Mouse (Mus musculus) Patski (cell line): ENCODE data around the gene Cpvl. TPM values are rescaled to one million over a fixed set of nuclear protein-coding genes. Genes with fewer than 3 reads are reported as not detected.

ENCODE experiments used
- ATAC-seq: fragments of 100-300 bp; one replicate; pipeline ENCODE4 v1.8.0; 2021
- CTCF ChIA-PET: fragments of 350-600 bp; sonication (Branson Sonifier 250); formaldehyde crosslinking; loops from one replicate; lab custom pipeline; 2022; ENCODE audit warnings: inconsistent platforms; lab: Charles Lee
- POLR2A ChIA-PET: fragments of 350-600 bp; sonication (Branson Sonifier 250); formaldehyde crosslinking; loops from one replicate; lab custom pipeline; 2022; ENCODE audit warnings: antibody characterized with exemption, inconsistent platforms; lab: Charles Lee
- DNase-seq: peaks from one replicate; pipeline ENCODE4 v3.0.0-alpha.2; 2011; ENCODE audit warnings: low read depth, low spot score
- H3K27me3 ChIP-seq: fragments of 371-371 bp; one replicate; pipeline ENCODE4 v1.5.1; 2021
- CTCF ChIP-seq: fragments of 100-300 bp; IDR thresholded peaks from one replicate; pipeline ENCODE4 v1.5.1; 2021
- in situ Hi-C: fragments of 300-500 bp; cut with MboI; formaldehyde crosslinking; loops from 3 replicates; pipeline ENCODE4 v1.11.1; 2018; ENCODE audit warnings: low pct_unique_long_range_greater_than_20kb, mixed read lengths
- polyA plus RNA-seq: library from polyadenylated mRNA; unstranded; gene quantifications from one replicate; pipeline ENCODE4 v1.2.3, GENCODE M21; 2021

Cpvl gene
- polyA plus RNA-seq, 1 experiment from 2014 or later: 0.06 TPM

- CTCF ChIA-PET: no interaction called here
- DNase-seq: no peak
- ATAC-seq: no peak
- no peak for TF ChIP-seq CTCF
- in situ Hi-C loops: no loop called here
- POLR2A ChIA-PET: no interaction called here
- H3K27me3 ChIP-seq: no peaks in the 10 kb centered on the region
Measured at GRCm38 (mm10) chr6:53880530-53881234, 97.8 kb downstream of the Cpvl start.

GRCm38 (mm10) chr6:53879567-53879966 lies 98.9 kb downstream of the Cpvl start:
- ATAC-seq: no peak
- ChIA-PET CTCF (no interaction called here), POLR2A (no interaction called here)
- DNase-seq: no peak
- in situ Hi-C loops: no loop called here
- H3K27me3 ChIP-seq: peaks cover 4% of the 10 kb centered on the region
- no peak for TF ChIP-seq CTCF

- DNase-seq (no peak), ATAC-seq (no peak)
- peaks cover 10% of the 10 kb centered on the region for H3K27me3 ChIP-seq
- ChIA-PET POLR2A (interaction anchor here (1.1 kb wide), 1 partner anchor 8 kb away, joined by 3 read pairs; no protein-coding TSS in a partner anchor), CTCF (interaction anchor here (2.1 kb wide), 1 partner anchor 14 kb away, joined by 6 read pairs; no protein-coding TSS in a partner anchor)
- in situ Hi-C loops: no loop called here
- TF ChIP-seq CTCF: no peak
Measured at GRCm38 (mm10) chr6:53874881-53875429, 103.5 kb downstream of the Cpvl start.

- DNase-seq: no peak
- ChIA-PET POLR2A (interaction anchor here (0.7 kb wide), 1 partner anchor 86 kb away, joined by 3 read pairs; no protein-coding TSS in a partner anchor), CTCF (interaction anchor here (0.9 to 1.3 kb wide), 3 partner anchors 9 to 77 kb away, joined by 3 to 7 read pairs (median 5); no protein-coding TSS in a partner anchor)
- ATAC-seq: no peak
- TF ChIP-seq CTCF: no peak
- peaks cover 10% of the 10 kb centered on the region for H3K27me3 ChIP-seq
- in situ Hi-C loops: no loop called here
Measured at GRCm38 (mm10) chr6:53871903-53872302, 106.6 kb downstream of the Cpvl start.

- no peaks in the 10 kb centered on the region for H3K27me3 ChIP-seq
- ATAC-seq (no peak), DNase-seq (no peak)
- in situ Hi-C loops: no loop called here
- CTCF ChIA-PET: interaction anchor here (1.1 kb wide), 1 partner anchor 9 kb away, joined by 3 read pairs; no protein-coding TSS in a partner anchor
- no peak for TF ChIP-seq CTCF
- POLR2A ChIA-PET: no interaction called here
Measured at GRCm38 (mm10) chr6:53863011-53863410, 115.5 kb downstream of the Cpvl start.

- no peaks in the 10 kb centered on the region for H3K27me3 ChIP-seq
- no peak for DNase-seq
- no peak for TF ChIP-seq CTCF
- CTCF ChIA-PET: no interaction called here
- ATAC-seq: no peak
- POLR2A ChIA-PET: no interaction called here
- in situ Hi-C loops: no loop called here
Measured at GRCm38 (mm10) chr6:53859106-53859505, 119.4 kb downstream of the Cpvl start.

GRCm38 (mm10) chr6:53857822-53858221 lies 120.6 kb downstream of the Cpvl start:
- CTCF ChIA-PET: no interaction called here
- no peak for ATAC-seq
- in situ Hi-C loops: no loop called here
- no peak for TF ChIP-seq CTCF
- no peaks in the 10 kb centered on the region for H3K27me3 ChIP-seq
- no peak for DNase-seq
- POLR2A ChIA-PET: no interaction called here

GRCm38 (mm10) chr6:53856775-53857174 lies 121.7 kb downstream of the Cpvl start:
- CTCF ChIA-PET: no interaction called here
- TF ChIP-seq CTCF: no peak

GRCm38 (mm10) chr6:53854971-53855856 lies 123.3 kb downstream of the Cpvl start:
- ATAC-seq: no peak

More at GRCm38 (mm10) chr6:53856775-53857174, 121.7 kb downstream of the Cpvl start:
- POLR2A ChIA-PET: interaction anchor here (0.5 to 0.6 kb wide), 2 partner anchors 32 to 575 kb away, joined by 3 read pairs; no protein-coding TSS in a partner anchor
- in situ Hi-C loops: no loop called here
- ATAC-seq (no peak), DNase-seq (no peak)
- H3K27me3 ChIP-seq: no peaks in the 10 kb centered on the region

GRCm38 (mm10) chr6:53854226-53854625 lies 124.2 kb downstream of the Cpvl start:
- POLR2A ChIA-PET: no interaction called here
- DNase-seq (no peak), ATAC-seq (no peak)
- in situ Hi-C loops: no loop called here
- no peak for TF ChIP-seq CTCF
- no peaks in the 10 kb centered on the region for H3K27me3 ChIP-seq
- CTCF ChIA-PET: interaction anchor here (1.6 kb wide), 1 partner anchor 10 kb away, joined by 3 read pairs; no protein-coding TSS in a partner anchor

More at GRCm38 (mm10) chr6:53854971-53855856, 123.3 kb downstream of the Cpvl start:
- H3K27me3 ChIP-seq: no peaks in the 10 kb centered on the region
- CTCF ChIA-PET: no interaction called here
- in situ Hi-C loops: no loop called here
- TF ChIP-seq CTCF: no peak
- DNase-seq: no peak
- POLR2A ChIA-PET: no interaction called here
